Mouse (Mus musculus): ENCODE results near the gene Gabrd.

- TF ChIP-seq CTCF (IDR thresholded peaks at IDR 0.05; ENCODE audit: low read depth, low read length), result no peak
- TF ChIP-seq POLR2A (IDR thresholded peaks at IDR 0.05; ENCODE audit: borderline replicate concordance, low read depth, low read length), result no peak
Observed at GRCm38 (mm10) chr4:155426272-155426671, 28.4 kb upstream of the Gabrd start.

Measured in bone marrow macrophage, adult 2 months (primary cell).